Mouse (Mus musculus): ENCODE results near the gene Sertad2.

DNA sequence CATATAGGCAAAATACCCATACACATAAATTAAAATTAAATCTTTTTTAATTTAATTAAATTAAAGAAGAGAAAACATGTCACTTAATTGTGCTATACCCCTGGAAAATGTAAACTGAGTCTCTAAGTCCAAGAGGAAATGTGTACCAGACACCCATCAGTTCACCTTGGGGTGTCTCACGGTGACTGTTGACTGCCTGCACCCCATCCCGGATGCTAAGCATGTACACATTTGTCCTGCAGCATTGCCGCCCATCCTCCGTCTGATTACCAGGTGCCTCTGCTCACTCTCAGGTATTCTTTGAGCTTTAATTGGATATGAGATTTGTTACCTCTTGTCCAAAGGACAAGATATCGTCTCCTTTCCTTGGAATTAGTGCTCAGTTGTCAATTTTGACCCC, 99.3 kb downstream of the Sertad2 start:
- no peak for TF ChIP-seq POLR2AphosphoS2 (IDR thresholded peaks at IDR 0.05; ENCODE audit: low read depth, low read length)
- TF ChIP-seq E2F4 (IDR thresholded peaks at IDR 0.05; ENCODE audit: insufficient replicate concordance, low read depth, low read length) = no peak
- no peak for TF ChIP-seq CHD2 (IDR thresholded peaks at IDR 0.05; ENCODE audit: low read length)
- TF ChIP-seq TBP (conservative IDR thresholded peaks at IDR 0.05; ENCODE audit: low read depth, low read length) = no peak
